Mouse (Mus musculus) skeletal muscle tissue, postnatal 0 days (tissue): Measurements from ENCODE around the gene Ndst2. TPM values are rescaled to one million over a fixed set of nuclear protein-coding genes. Genes with fewer than 3 reads are reported as not detected.

Experiments
- microRNA-seq, 2 experiments: library from miRNA; unstranded; fragments of <30 nt; microRNA quantifications; one replicate each; pipeline ENCODE4; 2016
- polyA plus RNA-seq: library from polyadenylated mRNA; unstranded; fragments of >200 nt; fragmentation: Nextera tagmentation; extraction: Ambion mirVana; gene quantifications from 2 replicates; pipeline ENCODE4 v1.2.1, GENCODE M21; 2015

The Ndst2 gene
- 15.6 and 17.2 TPM in 2 replicates for polyA plus RNA-seq

GRCm38 (mm10) chr14:20733952-20734774 is at the start of gene Ndst2:
Gene Ndst2, minus strand, starts transcription at chr14:20734562.

DNA sequence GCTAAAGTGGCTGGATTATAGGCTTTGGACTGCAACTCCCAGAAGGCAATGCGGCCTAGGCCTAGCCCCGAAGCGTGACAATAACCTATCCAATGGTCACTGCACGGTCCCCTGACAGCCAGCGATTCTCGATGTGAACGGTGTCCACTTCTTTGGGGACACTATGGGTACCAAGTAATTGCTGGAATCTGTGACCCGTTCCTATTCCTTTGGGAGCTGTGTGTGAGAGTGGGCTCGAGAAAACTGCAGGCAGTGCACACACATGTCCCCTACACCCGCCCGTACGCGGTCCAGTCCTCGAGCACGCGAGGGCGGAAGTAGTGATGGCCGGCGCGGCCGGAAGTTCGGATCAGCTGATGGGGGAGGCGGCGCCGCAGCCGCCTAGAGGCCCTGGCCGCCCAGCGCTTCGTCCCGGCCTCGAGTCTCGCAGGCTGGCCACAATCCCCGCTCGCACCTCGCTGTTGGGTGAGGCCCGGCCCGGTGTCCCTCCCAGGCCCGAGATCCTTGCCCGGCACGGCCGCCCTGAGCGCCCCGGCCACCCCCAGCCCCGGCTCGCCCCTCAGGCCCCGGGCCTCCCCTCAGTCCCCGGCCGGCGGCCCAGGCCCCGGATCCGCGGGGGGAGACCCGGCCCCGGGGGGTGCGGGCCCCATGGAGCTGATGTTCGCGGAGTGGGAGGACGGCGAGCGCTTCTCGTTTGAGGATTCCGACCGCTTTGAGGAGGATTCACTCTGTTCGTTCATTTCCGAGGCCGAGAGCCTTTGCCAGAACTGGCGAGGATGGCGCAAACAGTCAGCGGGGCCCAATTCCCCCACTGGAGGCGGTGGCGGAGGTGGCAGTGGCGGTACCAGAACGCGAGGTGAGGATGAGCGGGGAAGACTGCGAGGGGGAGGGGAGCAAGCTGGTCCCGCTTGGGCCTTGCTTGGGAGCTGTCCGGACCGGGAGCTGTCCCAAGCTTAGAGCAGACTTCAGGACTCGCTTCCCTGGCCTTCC is 26.9 kb downstream of the Ndst2 start, which contains the start of gene Zswim8:
TSS of gene Zswim8 (plus strand) at position 352 of the 990 bp plus-strand sequence.

GRCm38 (mm10) chr14:20702741-20703381 is 31.5 kb downstream of the Ndst2 start, which contains the start of gene Chchd1:
Gene Chchd1, plus strand, starts transcription at chr14:20703006.

DNA sequence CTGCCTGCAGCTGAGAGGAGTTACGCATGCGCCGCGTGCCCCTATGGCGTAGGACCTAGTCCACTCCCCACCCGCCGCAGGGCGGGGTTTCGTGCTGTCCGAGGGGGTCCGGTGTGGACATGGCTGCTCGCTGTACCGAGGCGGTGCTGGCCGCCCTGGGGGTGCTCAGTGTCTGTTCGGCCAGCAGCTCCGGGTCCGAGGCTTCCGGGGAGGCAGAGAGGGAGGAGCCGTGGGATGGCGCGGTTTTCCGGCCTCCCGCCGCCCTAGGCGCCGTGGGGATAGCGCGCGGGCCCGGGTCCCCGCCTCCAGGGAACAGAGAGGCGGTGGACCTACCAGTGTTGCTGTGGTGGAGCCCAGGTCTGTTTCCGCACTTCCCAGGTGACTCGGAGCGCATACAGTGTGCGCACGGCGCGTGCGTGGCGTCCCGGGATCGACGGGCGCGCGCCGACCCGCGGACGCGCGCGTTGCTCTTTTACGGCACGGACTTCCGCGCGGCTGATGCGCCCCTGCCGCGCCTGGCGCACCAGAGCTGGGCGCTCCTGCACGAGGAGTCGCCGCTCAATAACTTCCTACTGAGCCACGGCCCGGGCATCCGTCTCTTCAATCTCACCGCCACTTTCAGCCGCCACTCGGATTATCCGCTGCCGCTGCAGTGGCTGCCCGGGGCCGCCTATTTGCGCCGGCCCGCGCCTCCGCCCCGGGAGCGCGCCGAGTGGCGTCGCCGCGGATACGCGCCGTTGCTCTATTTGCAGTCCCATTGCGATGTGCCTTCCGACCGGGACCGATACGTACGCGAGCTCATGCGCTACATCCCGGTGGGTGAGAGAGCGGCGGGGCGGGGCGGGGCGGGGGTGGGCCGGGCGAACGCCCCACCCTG is 39.2 kb downstream of the Ndst2 start, which contains the start of gene Fut11:
TSS of gene Fut11 (plus strand) at position 85 of the 877 bp plus-strand sequence.

DNA sequence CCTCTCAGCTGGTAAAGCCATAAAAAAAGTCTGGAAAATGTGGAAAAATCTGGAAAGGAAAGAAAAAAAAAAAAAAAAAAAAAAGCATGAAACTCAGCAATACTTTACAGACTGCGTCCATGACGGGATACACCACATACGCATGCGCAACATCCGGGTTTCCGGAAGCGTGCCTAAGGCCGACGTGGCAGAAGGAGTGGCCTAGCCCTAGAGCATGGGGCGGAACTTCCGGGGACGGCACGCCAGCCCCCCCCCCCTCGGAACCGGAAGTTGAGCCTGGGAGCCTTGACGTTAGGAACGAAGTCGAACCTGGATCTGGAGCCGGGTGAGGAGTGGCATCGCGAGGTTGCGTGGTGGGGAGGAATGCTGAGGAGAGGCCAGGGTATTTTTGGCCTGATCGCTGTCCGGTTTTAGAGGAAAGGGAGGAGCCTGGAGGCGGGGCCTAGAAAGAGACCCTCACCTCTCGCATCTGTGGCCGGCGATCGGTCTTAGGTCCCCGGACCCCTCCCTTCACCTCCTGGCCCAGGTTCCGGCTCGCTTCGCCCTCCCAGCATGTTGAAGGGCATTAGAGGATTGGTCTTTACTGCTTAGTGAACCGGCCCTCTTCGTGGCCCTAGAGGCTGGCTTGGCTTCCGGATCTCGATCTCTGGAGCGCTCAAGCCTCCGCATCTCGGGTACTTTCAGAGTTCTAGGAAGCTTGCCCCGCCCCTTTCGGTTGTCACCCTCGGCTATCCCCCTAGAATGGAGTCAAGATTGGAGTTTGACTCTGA is 60.1 kb downstream of the Ndst2 start, which contains the start of gene Sec24c:
TSS of gene Sec24c (plus strand) at position 245 of the 770 bp plus-strand sequence.

Small RNA genes lying within 50 kb of the gene (microRNA-seq; reads per million reads assigned to microRNA genes)
- 0.61 to 1.1 reads per million in 2 experiments for gene Mir6946

Other genes starting within 250 kb of the Ndst2 start
- gene Mss51, start 237.7 kb downstream of the Ndst2 start, polyA plus RNA-seq = 0.84 and 0.94 TPM in 2 replicates
- gene Ppp3cb, start 188.0 kb downstream of the Ndst2 start, polyA plus RNA-seq = 37.6 and 51.1 TPM in 2 replicates
- 1.8 and 2.3 TPM in 2 replicates for gene Usp54, start 93.5 kb downstream of the Ndst2 start, polyA plus RNA-seq
- 1,828 and 2,171 TPM in 2 replicates for gene Myoz1, start 78.0 kb downstream of the Ndst2 start, polyA plus RNA-seq
- gene Synpo2l, start 66.2 kb downstream of the Ndst2 start, polyA plus RNA-seq = 124 and 130 TPM in 2 replicates
- 31.6 and 33.9 TPM in 2 replicates for gene Sec24c, start 60.3 kb downstream of the Ndst2 start, polyA plus RNA-seq
- gene Fut11, start 39.6 kb downstream of the Ndst2 start, polyA plus RNA-seq = 15.7 and 16.4 TPM in 2 replicates
- 181 and 199 TPM in 2 replicates for gene Chchd1, start 31.6 kb downstream of the Ndst2 start, polyA plus RNA-seq
- 12.3 and 14.6 TPM in 2 replicates for gene Zswim8, start 27.0 kb downstream of the Ndst2 start, polyA plus RNA-seq
- 58.1 and 68.5 TPM in 2 replicates for gene Camk2g, start 59.5 kb upstream of the Ndst2 start, polyA plus RNA-seq
- gene Plau, start 102.1 kb upstream of the Ndst2 start, polyA plus RNA-seq = 2.6 and 3.1 TPM in 2 replicates
- gene Vcl, start 194.8 kb upstream of the Ndst2 start, polyA plus RNA-seq = 52.9 and 53.5 TPM in 2 replicates